Mouse (Mus musculus) testis, adult 2 months (tissue): ENCODE data around the gene Rasa2. TPM values are rescaled to one million over a fixed set of nuclear protein-coding genes. Genes with fewer than 3 reads are reported as not detected.

Experiments
- H3K27ac ChIP-seq: fragments of 200-500 bp; 2 replicates; pipeline ENCODE4 v1.5.1; 2012; ENCODE audit warnings: low read depth, low read length; ENCODE audit not compliant: control insufficient read depth, insufficient read depth
- H3K27me3 ChIP-seq: fragments of 200-500 bp; 2 replicates; pipeline ENCODE4 v1.6.1; 2012; ENCODE audit warnings: mild to moderate bottlenecking, low read length, moderate library complexity; ENCODE audit not compliant: control insufficient read depth, insufficient read depth
- H3K36me3 ChIP-seq: fragments of 200-500 bp; 2 replicates; pipeline ENCODE4 v1.6.1; 2012; ENCODE audit warnings: mild to moderate bottlenecking, low read length; ENCODE audit not compliant: control insufficient read depth, insufficient read depth
- H3K4me1 ChIP-seq: fragments of 200-500 bp; 2 replicates; pipeline ENCODE4 v1.6.1; 2012; ENCODE audit warnings: low read length; ENCODE audit not compliant: control insufficient read depth, insufficient read depth
- H3K4me3 ChIP-seq: fragments of 200-500 bp; 2 replicates; pipeline ENCODE4 v1.5.1; 2012; ENCODE audit warnings: low read depth, mild to moderate bottlenecking, low read length, moderate library complexity, mixed read lengths; ENCODE audit not compliant: control insufficient read depth
- CTCF ChIP-seq: fragments of 200-500 bp; IDR thresholded peaks from 2 replicates; pipeline ENCODE4 v1.5.1; 2012; ENCODE audit warnings: low read depth, mild to moderate bottlenecking, inconsistent platforms, low read length, moderate library complexity; ENCODE audit not compliant: control insufficient read depth, insufficient read depth, insufficient replicate concordance
- POLR2A ChIP-seq: fragments of 200-500 bp; IDR thresholded peaks from 2 replicates; pipeline ENCODE4 v1.6.1; 2012; ENCODE audit warnings: low read depth, mild to moderate bottlenecking, inconsistent platforms, low read length, moderate library complexity; ENCODE audit not compliant: control insufficient read depth
- polyA plus RNA-seq: library from polyadenylated mRNA; depleted of rRNA; stranded (reverse); fragments of >200 nt; gene quantifications from 2 replicates; pipeline ENCODE4 v1.2.3, GENCODE M21; 2012

The Rasa2 gene
- polyA plus RNA-seq, 1 experiment = 1.8 TPM

DNA sequence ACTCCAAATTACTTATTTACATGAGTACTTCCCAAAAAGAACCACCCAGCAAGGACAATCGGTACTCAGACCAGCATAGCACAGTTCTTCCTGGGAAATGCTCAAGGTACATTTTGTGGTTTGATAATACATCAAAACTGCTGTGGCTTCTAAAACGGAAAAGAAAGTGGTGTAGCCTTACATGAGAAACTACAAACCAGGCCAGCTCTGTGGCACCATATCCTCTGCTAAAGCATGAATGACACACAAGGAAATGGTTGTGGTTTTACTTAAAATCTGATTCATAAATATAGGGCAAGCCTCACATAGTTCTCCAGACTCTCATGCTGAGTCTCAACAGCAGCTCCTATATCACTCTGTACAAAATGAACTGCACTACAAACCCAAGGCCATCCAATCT is 48.3 kb downstream of the Rasa2 start:
- Histone ChIP-seq H3K4me1 (no peaks in the 10 kb centered on the region), H3K36me3 (no peaks in the 10 kb centered on the region), H3K27ac (no peak overlapping the region), H3K27me3 (no peaks in the 10 kb centered on the region), H3K4me3 (no peak overlapping the region)
- TF ChIP-seq CTCF (no peak), POLR2A (no peak)

DNA sequence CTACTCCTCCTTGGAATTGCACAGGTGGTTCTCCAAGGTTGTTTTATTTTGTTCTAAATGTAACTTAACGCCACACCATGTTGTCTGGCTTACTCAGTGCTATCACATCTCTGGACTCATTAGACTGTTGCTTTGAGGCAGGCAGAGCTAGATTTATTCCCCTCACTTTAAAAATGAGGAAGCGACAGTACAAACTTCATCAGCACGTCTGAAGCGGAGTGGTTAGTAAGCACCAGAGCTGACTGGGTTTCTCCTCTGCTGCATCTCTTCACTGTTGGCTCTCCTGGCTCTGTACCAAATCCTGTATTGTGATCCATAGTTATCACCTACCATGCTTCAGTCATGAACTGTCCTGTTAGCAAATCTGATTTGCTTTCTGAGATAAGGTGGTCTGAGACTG is 53.2 kb downstream of the Rasa2 start:
- no peak overlapping the region for H3K4me3 ChIP-seq
- TF ChIP-seq CTCF (no peak), POLR2A (no peak)
- no peak overlapping the region for H3K27ac ChIP-seq
- no peaks in the 10 kb centered on the region for H3K4me1 ChIP-seq
- no peaks in the 10 kb centered on the region for H3K27me3 ChIP-seq
- no peaks in the 10 kb centered on the region for H3K36me3 ChIP-seq

DNA sequence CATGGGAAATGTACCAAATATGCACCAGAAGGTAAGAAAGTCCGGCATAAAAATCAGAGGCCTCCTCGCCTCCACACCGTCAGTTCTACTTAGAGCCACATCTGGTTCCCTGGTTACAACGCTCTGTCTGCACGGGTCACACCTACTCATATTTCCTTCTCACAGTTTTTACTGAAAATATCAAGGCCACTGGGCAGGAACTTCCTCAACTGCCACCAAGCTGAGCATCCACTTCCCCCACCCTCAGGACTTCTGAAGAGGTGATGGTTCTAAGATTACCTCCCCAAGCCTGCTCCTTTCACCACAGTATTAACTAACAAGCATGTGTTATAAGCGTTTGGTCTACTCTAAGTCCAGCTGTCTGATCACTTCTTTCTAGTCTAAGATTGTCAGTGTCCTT is 53.7 kb downstream of the Rasa2 start:
- TF ChIP-seq POLR2A (no peak), CTCF (no peak)

DNA sequence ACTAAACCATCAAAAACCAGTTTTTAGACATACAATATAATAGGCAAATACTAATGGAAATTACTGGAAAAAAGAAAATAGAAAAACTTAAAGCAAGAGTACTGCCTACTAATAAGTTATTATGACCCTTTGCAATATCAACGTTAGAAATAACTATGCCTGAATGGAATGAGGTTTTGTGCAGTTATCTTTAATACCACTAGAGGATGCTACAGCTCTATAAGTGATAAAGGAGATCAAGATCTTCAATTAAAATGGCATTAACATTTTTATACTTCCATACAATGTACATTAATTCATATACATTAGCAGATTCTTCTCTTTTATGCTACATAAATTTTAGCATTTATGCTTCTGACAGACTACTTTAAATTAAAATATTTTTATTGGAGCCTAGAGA is 58.2 kb downstream of the Rasa2 start:
- H3K4me3 ChIP-seq = no peak overlapping the region
- no peaks in the 10 kb centered on the region for H3K4me1 ChIP-seq

More for the DNA sequence above, 53.7 kb downstream of the Rasa2 start:
- Histone ChIP-seq H3K4me3 (no peak overlapping the region), H3K36me3 (no peaks in the 10 kb centered on the region), H3K27ac (no peak overlapping the region), H3K27me3 (no peaks in the 10 kb centered on the region), H3K4me1 (no peaks in the 10 kb centered on the region)

DNA sequence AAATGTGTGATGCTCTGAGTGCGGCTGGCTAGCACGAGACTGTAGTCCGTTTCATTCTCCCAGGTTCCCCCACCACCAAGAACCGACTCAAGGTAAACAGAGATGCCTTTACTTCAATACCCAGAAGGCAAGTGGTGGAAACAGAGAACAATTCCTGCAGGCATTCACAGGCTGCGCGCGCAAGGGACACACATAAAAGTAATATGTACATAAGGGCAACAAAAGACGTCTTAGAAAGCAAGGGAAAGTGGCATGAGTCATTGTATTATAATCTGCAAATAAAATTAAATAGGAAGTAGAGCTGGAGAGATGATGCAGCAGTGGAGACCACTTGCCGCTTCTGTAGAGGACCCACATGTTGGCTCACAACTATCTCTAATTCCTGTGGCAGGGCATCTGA is 58.7 kb downstream of the Rasa2 start:
- H3K4me1 ChIP-seq = no peaks in the 10 kb centered on the region
- no peaks in the 10 kb centered on the region for H3K27me3 ChIP-seq
- no peaks in the 10 kb centered on the region for H3K36me3 ChIP-seq
- H3K4me3 ChIP-seq = no peak overlapping the region
- no peak overlapping the region for H3K27ac ChIP-seq
- TF ChIP-seq CTCF = no peak
- no peak for TF ChIP-seq POLR2A

More for the DNA sequence above, 58.2 kb downstream of the Rasa2 start:
- Histone ChIP-seq H3K36me3 (no peaks in the 10 kb centered on the region), H3K27ac (no peak overlapping the region), H3K27me3 (no peaks in the 10 kb centered on the region)
- no peak for TF ChIP-seq POLR2A

DNA sequence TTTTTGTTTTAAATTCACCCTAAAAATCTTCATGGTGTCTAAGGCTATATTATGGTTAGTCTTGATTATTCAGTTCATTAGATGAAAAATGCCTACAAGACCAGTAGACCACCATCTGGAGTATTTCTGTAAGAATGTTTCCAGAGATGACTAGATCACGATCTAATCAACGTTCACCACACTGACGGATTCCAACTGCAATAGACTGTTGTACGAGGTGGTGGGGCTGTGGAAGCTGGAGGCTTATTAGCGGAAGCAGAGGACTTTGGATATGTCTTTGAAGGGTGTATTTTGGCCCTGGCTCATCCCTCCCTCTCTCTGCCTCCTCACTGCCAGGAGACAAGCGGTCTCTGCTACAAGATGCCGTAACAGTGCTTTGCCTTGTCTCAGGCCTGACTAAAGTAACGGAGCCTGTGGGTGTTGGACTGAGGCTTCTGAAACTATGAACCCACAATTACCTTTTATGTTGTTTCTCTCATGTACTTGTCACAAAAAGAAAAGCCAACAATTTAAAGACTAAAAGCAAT is 64.9 kb downstream of the Rasa2 start:
- TF ChIP-seq CTCF (no peak), POLR2A (no peak)
- Histone ChIP-seq H3K36me3 (no peaks in the 10 kb centered on the region), H3K27me3 (no peaks in the 10 kb centered on the region)

DNA sequence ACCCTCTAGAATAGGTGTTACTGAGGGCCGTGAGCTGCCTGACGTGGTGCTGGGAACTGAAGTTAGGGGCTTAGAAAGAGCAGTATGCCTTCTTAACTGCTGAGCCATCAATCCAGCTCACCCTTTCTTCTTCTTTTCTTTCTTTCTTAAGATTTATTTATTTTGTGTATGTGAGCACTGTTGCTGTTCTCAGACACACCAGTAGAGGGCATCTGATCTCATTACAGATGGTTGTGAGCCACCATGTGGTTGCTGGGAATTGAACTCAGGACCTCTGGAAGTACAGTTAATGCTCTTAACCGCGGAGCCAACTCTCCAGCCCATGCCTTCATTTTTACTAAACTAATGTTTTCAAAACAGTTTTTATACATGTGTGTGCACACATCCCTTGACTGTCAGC is 67.9 kb downstream of the Rasa2 start:
- TF ChIP-seq POLR2A (no peak), CTCF (no peak)
- Histone ChIP-seq H3K36me3 (no peaks in the 10 kb centered on the region), H3K27ac (no peak overlapping the region), H3K4me3 (no peak overlapping the region), H3K27me3 (no peaks in the 10 kb centered on the region), H3K4me1 (no peaks in the 10 kb centered on the region)

More for the DNA sequence above, 64.9 kb downstream of the Rasa2 start:
- Histone ChIP-seq H3K4me3 (no peak overlapping the region), H3K27ac (no peak overlapping the region), H3K4me1 (no peaks in the 10 kb centered on the region)

DNA sequence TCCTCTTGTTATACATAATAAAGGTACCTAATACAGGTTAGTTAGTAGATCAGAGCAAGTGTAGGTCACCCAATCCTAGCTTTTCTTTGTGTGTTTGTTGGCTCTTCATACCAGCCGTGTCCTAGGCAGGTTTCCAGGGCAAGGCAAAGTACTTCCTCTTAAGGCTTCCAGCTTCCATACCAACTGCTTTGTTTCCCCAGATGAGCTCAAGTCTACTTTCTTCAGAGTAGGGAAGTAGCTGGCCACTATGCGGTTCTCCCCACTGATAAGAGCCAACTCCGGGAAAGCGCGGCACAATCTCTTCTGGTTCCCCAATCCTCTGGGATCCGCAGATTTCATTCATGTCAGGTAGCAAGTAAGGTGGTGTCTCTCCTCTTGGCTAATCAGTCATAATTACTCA is 72.3 kb downstream of the Rasa2 start:
- Histone ChIP-seq H3K36me3 (no peaks in the 10 kb centered on the region), H3K27me3 (no peaks in the 10 kb centered on the region), H3K4me1 (no peaks in the 10 kb centered on the region), H3K4me3 (no peak overlapping the region), H3K27ac (no peak overlapping the region)
- TF ChIP-seq CTCF (no peak), POLR2A (no peak)
